Mouse (Mus musculus) neural tube, embryonic 14.5 days (tissue): Measurements from ENCODE around the gene Slc34a1. TPM values are rescaled to one million over a fixed set of nuclear protein-coding genes. Genes with fewer than 3 reads are reported as not detected.
A peak's percentile ranks its signal among the peaks of the same experiment; 100 is the strongest.
"Not testable (repeated sequence)": the region's sequence is repeated elsewhere in the genome, so short reads cannot be mapped to it uniquely, and the experiment has no call there.

Experiments
- ATAC-seq: fragments of 200-750 bp; cut with Nextera tagmentation; 2 replicates; pipeline ENCODE4 v1.8.0; 2017; ENCODE audit warnings: low read depth, mild to moderate bottlenecking, moderate TSS enrichment, moderate library complexity
- H3K27ac ChIP-seq: fragments of 300-500 bp; sonication (generic); 2 replicates; pipeline ENCODE4 v1.5.1; 2014; ENCODE audit warnings: low read depth, mild to moderate bottlenecking, control low read depth, low read length, moderate library complexity, mixed read lengths
- H3K27me3 ChIP-seq: fragments of 300-500 bp; sonication (generic); 2 replicates; pipeline ENCODE4 v1.6.1; 2014; ENCODE audit warnings: low read length; ENCODE audit not compliant: control insufficient read depth, insufficient read depth
- H3K36me3 ChIP-seq: fragments of 300-500 bp; sonication (generic); 2 replicates; pipeline ENCODE4 v1.6.1; 2014; ENCODE audit warnings: low read length, mixed read lengths; ENCODE audit not compliant: control insufficient read depth, insufficient read depth
- H3K4me1 ChIP-seq: fragments of 300-500 bp; sonication (generic); 2 replicates; pipeline ENCODE4 v1.6.1; 2014; ENCODE audit warnings: low read length; ENCODE audit not compliant: control insufficient read depth, insufficient read depth
- H3K4me2 ChIP-seq: fragments of 300-500 bp; sonication (generic); 2 replicates; pipeline ENCODE4 v1.6.1; 2014; ENCODE audit warnings: mild to moderate bottlenecking, low read depth, low read length, control low read depth
- H3K4me3 ChIP-seq: fragments of 300-500 bp; sonication (generic); 2 replicates; pipeline ENCODE4 v1.5.1; 2014; ENCODE audit warnings: low read depth, low read length, control low read depth, mixed read lengths
- H3K9ac ChIP-seq: fragments of 300-500 bp; sonication (generic); replicated peaks from 2 replicates; pipeline ENCODE4 v1.6.1; 2014; ENCODE audit warnings: low read depth, mild to moderate bottlenecking, control low read depth, low read length, mixed read lengths
- H3K9me3 ChIP-seq: fragments of 300-500 bp; sonication (generic); 2 replicates; pipeline ENCODE4 v1.6.1; 2016; ENCODE audit warnings: low read length; ENCODE audit not compliant: control insufficient read depth
- WGBS: fragments of 180-500 bp; shearing (Covaris S2); extraction: QIAGEN DNeasy Blood & Tissue Kit; methylation state at CpG from one replicate; pipeline ENCODE4 v1.1.7; 2014; 5-methylcytosine and 5-hydroxymethylcytosine counted together
- polyA plus RNA-seq: library from polyadenylated mRNA; unstranded; fragments of >200 nt; fragmentation: Nextera tagmentation; extraction: Ambion mirVana; gene quantifications from 2 replicates; pipeline ENCODE4 v1.2.1, GENCODE M21; 2014

Gene Slc34a1
- polyA plus RNA-seq, 1 experiment from 2014 or later, result 0.19 TPM

- Histone ChIP-seq H3K27ac (no peak overlapping the region), H3K4me1 (no peaks in the 10 kb centered on the region), H3K9ac (no peak overlapping the region), H3K4me2 (no peak overlapping the region), H3K4me3 (no peak overlapping the region), H3K9me3 (no peaks in the 10 kb centered on the region), H3K36me3 (no peaks in the 10 kb centered on the region), H3K27me3 (no peaks in the 10 kb centered on the region)
- ATAC-seq, result no peak
- WGBS, result 87% methylated on average over 2 of the region's 2 CpGs
These were observed 32.6 kb downstream of the Slc34a1 start for GRCm38 (mm10) chr13:55430566-55430965.

GRCm38 (mm10) chr13:55431889-55432685 is 34.1 kb downstream of the Slc34a1 start:
- no peaks in the 10 kb centered on the region for H3K9me3 ChIP-seq
- H3K4me3 ChIP-seq, result no peak overlapping the region
- no peak overlapping the region for H3K4me2 ChIP-seq
- no peaks in the 10 kb centered on the region for H3K36me3 ChIP-seq
- H3K4me1 ChIP-seq, result no peaks in the 10 kb centered on the region
- no peak overlapping the region for H3K27ac ChIP-seq
- no peak for ATAC-seq
- H3K27me3 ChIP-seq, result no peaks in the 10 kb centered on the region
- 76% methylated on average over 10 of the region's 10 CpGs for WGBS
- no peak overlapping the region for H3K9ac ChIP-seq

- H3K9me3 ChIP-seq, H3K4me1 ChIP-seq, ATAC-seq, H3K4me3 ChIP-seq, H3K4me2 ChIP-seq, H3K27me3 ChIP-seq, H3K27ac ChIP-seq, H3K36me3 ChIP-seq, H3K9ac ChIP-seq: not testable (repeated sequence)
- WGBS, result 90% methylated on average over 14 of the region's 15 CpGs
These were observed 39.2 kb downstream of the Slc34a1 start for GRCm38 (mm10) chr13:55437111-55437629.

GRCm38 (mm10) chr13:55443799-55444285 is 45.9 kb downstream of the Slc34a1 start:
- H3K27ac ChIP-seq, result peak overlapping the region; percentile 91; the same call in 1 of the 2 replicates
- peak overlapping the region; percentile 56 for H3K9ac ChIP-seq
- no peaks in the 10 kb centered on the region for H3K36me3 ChIP-seq
- H3K9me3 ChIP-seq, result no peaks in the 10 kb centered on the region
- H3K4me1 ChIP-seq, result peaks cover 26% of the 10 kb centered on the region
- WGBS, result 35% methylated on average over 9 of the region's 9 CpGs
- no peaks in the 10 kb centered on the region for H3K27me3 ChIP-seq
- H3K4me2 ChIP-seq, result peak overlapping the region; percentile 67
- ATAC-seq, result no peak
- H3K4me3 ChIP-seq, result peak overlapping the region; percentile 79

- Histone ChIP-seq H3K4me3 (peak overlapping the region; percentile 79), H3K9ac (peak overlapping the region; percentile 56), H3K27ac (peak overlapping the region; percentile 91), H3K36me3 (no peaks in the 10 kb centered on the region), H3K4me2 (peak overlapping the region; percentile 67), H3K4me1 (peaks cover 26% of the 10 kb centered on the region), H3K27me3 (no peaks in the 10 kb centered on the region), H3K9me3 (no peaks in the 10 kb centered on the region)
- peak; percentile 76 for ATAC-seq
- 1% methylated on average over 33 of the region's 33 CpGs for WGBS
These were observed 46.4 kb downstream of the Slc34a1 start for GRCm38 (mm10) chr13:55444286-55444936.

GRCm38 (mm10) chr13:55444937-55445315 is 46.9 kb downstream of the Slc34a1 start, which contains the start of gene Grk6:
TSS of gene Grk6 (plus strand) at chr13:55445072.
- peak within 1 kb of the TSS; percentile 83 for H3K9ac ChIP-seq
- peak within 1 kb of the TSS; percentile 91 for H3K27ac ChIP-seq
- ATAC-seq, result peak; percentile 96
- 0% methylated on average over 33 of the region's 35 CpGs for WGBS
- no peaks in the 10 kb centered on the region for H3K36me3 ChIP-seq
- no peaks in the 10 kb centered on the region for H3K27me3 ChIP-seq
- H3K4me1 ChIP-seq, result peaks cover 26% of the 10 kb centered on the region
- H3K4me3 ChIP-seq, result peak within 1 kb of the TSS; percentile 79
- H3K4me2 ChIP-seq, result peak within 1 kb of the TSS; percentile 84
- no peaks in the 10 kb centered on the region for H3K9me3 ChIP-seq

GRCm38 (mm10) chr13:55445361-55446091 is 47.5 kb downstream of the Slc34a1 start:
- WGBS, result 0% methylated on average over 62 of the region's 66 CpGs
- no peak; the same call in 1 of the 2 replicates for ATAC-seq

GRCm38 (mm10) chr13:55446483-55447105 is 48.6 kb downstream of the Slc34a1 start:
- Histone ChIP-seq H3K27ac (no peak overlapping the region), H3K9me3 (no peaks in the 10 kb centered on the region), H3K4me2 (peak overlapping the region; percentile 84), H3K9ac (peak overlapping the region; percentile 83; the same call in 1 of the 2 replicates), H3K27me3 (no peaks in the 10 kb centered on the region), H3K4me3 (no peak overlapping the region), H3K4me1 (peaks cover 26% of the 10 kb centered on the region), H3K36me3 (peaks cover 15% of the 10 kb centered on the region)
- 82% methylated on average over 6 of the region's 6 CpGs for WGBS
- no peak for ATAC-seq

More at GRCm38 (mm10) chr13:55445361-55446091, 47.5 kb downstream of the Slc34a1 start:
- Histone ChIP-seq H3K27me3 (no peaks in the 10 kb centered on the region), H3K9me3 (no peaks in the 10 kb centered on the region), H3K36me3 (peaks cover 6% of the 10 kb centered on the region), H3K27ac (peak overlapping the region; percentile 91), H3K4me1 (peaks cover 26% of the 10 kb centered on the region), H3K4me2 (peak overlapping the region; percentile 84), H3K9ac (peak overlapping the region; percentile 83), H3K4me3 (peak overlapping the region; percentile 79)
